Mouse (Mus musculus) C2C12 (cell line): ENCODE data around the gene Asb2. TPM values are rescaled to one million over a fixed set of nuclear protein-coding genes. Genes with fewer than 3 reads are reported as not detected.
A peak's percentile ranks its signal among the peaks of the same experiment; 100 is the strongest.

Experiments used
- H3K27me3 ChIP-seq: one replicate; pipeline ENCODE4 v1.6.1; 2011; ENCODE audit not compliant: control insufficient read depth, insufficient read depth, insufficient read length
- H3K36me3 ChIP-seq: one replicate; pipeline ENCODE4 v1.6.1; 2011; ENCODE audit not compliant: control insufficient read depth, insufficient read depth
- H3K4me3 ChIP-seq: one replicate; pipeline ENCODE4 v1.5.1; 2011; ENCODE audit warnings: mild to moderate bottlenecking, control low read depth; ENCODE audit not compliant: poor library complexity, insufficient read depth, severe bottlenecking
- H3K79me2 ChIP-seq: one replicate; pipeline ENCODE4 v1.6.1; 2011; ENCODE audit not compliant: control insufficient read depth, insufficient read depth
- H3K79me3 ChIP-seq: one replicate; pipeline ENCODE4 v1.6.1; 2011; ENCODE audit warnings: low read depth, control low read depth
- H3ac ChIP-seq: one replicate; pipeline ENCODE3; 2011; ENCODE audit warnings: low read depth; ENCODE audit not compliant: control insufficient read depth, insufficient read length
- CEBPB ChIP-seq: IDR thresholded peaks from one replicate; pipeline ENCODE4 v1.6.1; 2011; ENCODE audit warnings: low read depth, mild to moderate bottlenecking, control low read depth, moderate library complexity
- CTCF ChIP-seq: IDR thresholded peaks from one replicate; pipeline ENCODE4 v1.5.1; 2011; ENCODE audit not compliant: control insufficient read depth, insufficient read depth, insufficient read length
- FOSL1 ChIP-seq: IDR thresholded peaks from one replicate; pipeline ENCODE4 v1.8.0; 2011; ENCODE audit warnings: mild to moderate bottlenecking, low read length; ENCODE audit not compliant: poor library complexity, insufficient read depth, severe bottlenecking
- MAX ChIP-seq: IDR thresholded peaks from one replicate; pipeline ENCODE4 v1.6.1; 2011; ENCODE audit warnings: mild to moderate bottlenecking, control low read depth
- MYOD1 ChIP-seq: IDR thresholded peaks from one replicate; pipeline ENCODE4 v1.6.1; 2011; ENCODE audit warnings: low read depth; ENCODE audit not compliant: control insufficient read depth, insufficient read length
- MYOG ChIP-seq: IDR thresholded peaks from one replicate; pipeline ENCODE4 v1.6.1; 2011; ENCODE audit not compliant: control insufficient read depth, insufficient read length; ENCODE audit errors: extremely low read depth
- USF1 ChIP-seq: IDR thresholded peaks from one replicate; pipeline ENCODE4 v1.6.1; 2011; ENCODE audit warnings: low read depth, mild to moderate bottlenecking, control low read depth, moderate library complexity
- polyA plus RNA-seq: library from polyadenylated mRNA; unstranded; fragments of >200 nt; fragmentation: generic; extraction: Trizol; gene quantifications from one replicate; pipeline ENCODE4 v1.2.1, GENCODE M21; 2012; ENCODE audit warnings: missing spikeins

Asb2 gene
- polyA plus RNA-seq, 1 experiment = 0.97 TPM

- no peak for TF ChIP-seq CEBPB
- TF ChIP-seq MYOG = no peak
- no peak for TF ChIP-seq FOSL1
- TF ChIP-seq MYOD1 = no peak
- no peak for TF ChIP-seq MAX
- no peak for TF ChIP-seq USF1
- TF ChIP-seq CTCF = no peak
- H3ac ChIP-seq = no peak overlapping the region
Observed at GRCm38 (mm10) chr12:103373530-103374236, 17.9 kb upstream of the Asb2 start.

DNA sequence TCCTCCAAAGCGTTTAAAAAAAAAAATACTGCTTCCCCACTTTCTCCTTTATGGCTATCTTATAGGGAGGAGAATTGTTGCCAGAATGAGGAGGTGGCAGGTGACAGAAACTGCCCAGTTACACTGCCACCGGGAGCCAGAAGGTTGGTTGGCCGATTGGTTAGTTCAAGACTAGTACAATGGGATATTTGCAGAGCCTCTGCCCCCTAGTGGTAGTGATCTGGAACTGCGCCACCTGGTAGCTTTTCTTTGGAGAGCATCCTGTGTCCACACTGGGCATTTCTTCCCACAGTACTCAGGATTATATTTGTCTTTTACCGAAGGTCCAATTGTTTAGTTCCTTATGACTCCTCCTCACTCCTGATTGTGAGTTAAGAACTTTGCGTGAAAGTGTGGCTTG, 15.9 kb upstream of the Asb2 start:
- H3ac ChIP-seq = no peak overlapping the region
- no peaks in the 10 kb centered on the region for H3K27me3 ChIP-seq
- no peak overlapping the region for H3K4me3 ChIP-seq
- no peaks in the 10 kb centered on the region for H3K79me2 ChIP-seq
- H3K79me3 ChIP-seq = no peaks in the 10 kb centered on the region
- TF ChIP-seq USF1 (no peak), CEBPB (no peak), MAX (no peak), MYOG (no peak), MYOD1 (no peak), FOSL1 (no peak), CTCF (peak; percentile 68)
- no peaks in the 10 kb centered on the region for H3K36me3 ChIP-seq

More at GRCm38 (mm10) chr12:103373530-103374236, 17.9 kb upstream of the Asb2 start:
- H3K79me2 ChIP-seq = no peaks in the 10 kb centered on the region
- H3K79me3 ChIP-seq = no peaks in the 10 kb centered on the region
- H3K36me3 ChIP-seq = no peaks in the 10 kb centered on the region
- H3K4me3 ChIP-seq = no peak overlapping the region
- H3K27me3 ChIP-seq = no peaks in the 10 kb centered on the region

- H3ac ChIP-seq = no peak overlapping the region
- H3K79me2 ChIP-seq = no peaks in the 10 kb centered on the region
- H3K4me3 ChIP-seq = no peak overlapping the region
- H3K27me3 ChIP-seq = peaks cover 5% of the 10 kb centered on the region
- no peak for TF ChIP-seq CEBPB
- no peak for TF ChIP-seq FOSL1
- TF ChIP-seq CTCF = no peak
- no peak for TF ChIP-seq MYOG
- no peak for TF ChIP-seq MAX
- TF ChIP-seq MYOD1 = no peak
- TF ChIP-seq USF1 = no peak
- H3K79me3 ChIP-seq = no peaks in the 10 kb centered on the region
- no peaks in the 10 kb centered on the region for H3K36me3 ChIP-seq
Observed at GRCm38 (mm10) chr12:103370861-103371260, 15.1 kb upstream of the Asb2 start.

GRCm38 (mm10) chr12:103368777-103369176, 13.0 kb upstream of the Asb2 start:
- Histone ChIP-seq H3K36me3 (no peaks in the 10 kb centered on the region), H3K4me3 (no peak overlapping the region), H3ac (no peak overlapping the region), H3K79me2 (no peaks in the 10 kb centered on the region), H3K79me3 (no peaks in the 10 kb centered on the region), H3K27me3 (peaks cover 5% of the 10 kb centered on the region)
- no peak for TF ChIP-seq MYOD1
- TF ChIP-seq MYOG = no peak
- TF ChIP-seq CEBPB = no peak
- no peak for TF ChIP-seq MAX
- TF ChIP-seq FOSL1 = no peak
- no peak for TF ChIP-seq CTCF
- TF ChIP-seq USF1 = no peak

GRCm38 (mm10) chr12:103368326-103368669, 12.5 kb upstream of the Asb2 start:
- H3ac ChIP-seq = no peak overlapping the region
- TF ChIP-seq CTCF (no peak), MYOD1 (no peak)
- H3K79me3 ChIP-seq = no peaks in the 10 kb centered on the region
- no peaks in the 10 kb centered on the region for H3K36me3 ChIP-seq
- H3K4me3 ChIP-seq = no peak overlapping the region
- peaks cover 5% of the 10 kb centered on the region for H3K27me3 ChIP-seq
- H3K79me2 ChIP-seq = no peaks in the 10 kb centered on the region

- Histone ChIP-seq H3K79me3 (no peaks in the 10 kb centered on the region), H3K27me3 (peaks cover 5% of the 10 kb centered on the region), H3K79me2 (no peaks in the 10 kb centered on the region), H3K36me3 (no peaks in the 10 kb centered on the region), H3K4me3 (no peak overlapping the region), H3ac (no peak overlapping the region)
- TF ChIP-seq FOSL1 = no peak
- TF ChIP-seq CEBPB = no peak
- TF ChIP-seq CTCF = peak; percentile 34
- TF ChIP-seq USF1 = peak; percentile 43
Observed at GRCm38 (mm10) chr12:103367620-103368325, 12.0 kb upstream of the Asb2 start.
